Mouse (Mus musculus): Measurements from ENCODE around the gene Pax5. TPM values are rescaled to one million over a fixed set of nuclear protein-coding genes. Genes with fewer than 3 reads are reported as not detected.

Gene Pax5
- polyA plus RNA-seq, 2 experiments from 2014 or later: 0.38 to 3.2 TPM

- ATAC-seq: no peak
These were observed 173.5 kb downstream of the Pax5 start for GRCm38 (mm10) chr4:44536794-44537193.

GRCm38 (mm10) chr4:44535646-44536045 lies 174.6 kb downstream of the Pax5 start:
- ATAC-seq: no peak

- no peak for ATAC-seq
These were observed 177.0 kb downstream of the Pax5 start for GRCm38 (mm10) chr4:44533286-44533685.

GRCm38 (mm10) chr4:44532731-44533130 lies 177.6 kb downstream of the Pax5 start:
- ATAC-seq: no peak

GRCm38 (mm10) chr4:44525336-44525735 lies 185.0 kb downstream of the Pax5 start:
- no peak for ATAC-seq

GRCm38 (mm10) chr4:44518923-44519322 lies 191.4 kb downstream of the Pax5 start:
- no peak for ATAC-seq

GRCm38 (mm10) chr4:44513981-44514380 lies 196.3 kb downstream of the Pax5 start:
- ATAC-seq: no peak

- ATAC-seq: no peak
These were observed 198.6 kb downstream of the Pax5 start for GRCm38 (mm10) chr4:44511682-44512081.

GRCm38 (mm10) chr4:44508386-44509226 lies 201.7 kb downstream of the Pax5 start:
- no peak for ATAC-seq

- no peak for ATAC-seq
These were observed 202.4 kb downstream of the Pax5 start for GRCm38 (mm10) chr4:44507861-44508260.

- no peak for ATAC-seq
These were observed 205.3 kb downstream of the Pax5 start for GRCm38 (mm10) chr4:44504998-44505397.

GRCm38 (mm10) chr4:44502196-44502867 lies 208.0 kb downstream of the Pax5 start:
- no peak for ATAC-seq

GRCm38 (mm10) chr4:44498156-44498555 lies 212.1 kb downstream of the Pax5 start:
- no peak for ATAC-seq

GRCm38 (mm10) chr4:44495836-44496235 lies 214.5 kb downstream of the Pax5 start:
- ATAC-seq: no peak

- no peak for ATAC-seq
These were observed 216.5 kb downstream of the Pax5 start for GRCm38 (mm10) chr4:44493756-44494155.

- no peak for ATAC-seq
These were observed 219.4 kb downstream of the Pax5 start for GRCm38 (mm10) chr4:44490872-44491271.

GRCm38 (mm10) chr4:44488702-44489101 lies 221.6 kb downstream of the Pax5 start:
- no peak for ATAC-seq

- no peak for ATAC-seq
These were observed 222.1 kb downstream of the Pax5 start for GRCm38 (mm10) chr4:44488219-44488618.

- ATAC-seq: no peak
These were observed 227.4 kb downstream of the Pax5 start for GRCm38 (mm10) chr4:44482851-44483250.

- no peak for ATAC-seq
These were observed 230.5 kb downstream of the Pax5 start for GRCm38 (mm10) chr4:44479755-44480154.
